Mouse (Mus musculus): ENCODE data around the gene Gm20834. TPM values are rescaled to one million over a fixed set of nuclear protein-coding genes. Genes with fewer than 3 reads are reported as not detected.
"Not testable (repeated sequence)": the region's sequence is repeated elsewhere in the genome, so short reads cannot be mapped to it uniquely, and the experiment has no call there.

The Gm20834 gene
- polyA plus RNA-seq (2015; fragmentation: Nextera tagmentation; extraction: Ambion mirVana): not detected in 2 replicates

GRCm38 (mm10) chrY:10324489-10324888, at the start of gene Gm20834:
TSS of gene Gm20834 (minus strand) at chrY:10324589.
- H3K4me3 ChIP-seq; H3K9ac ChIP-seq (replicated peaks); H3K4me2 ChIP-seq (replicated peaks); ATAC-seq (replicated peaks); H3K4me1 ChIP-seq; H3K27ac ChIP-seq (replicated peaks); H3K9me3 ChIP-seq; H3K27me3 ChIP-seq; H3K36me3 ChIP-seq: not testable (repeated sequence)
- WGBS: 62% methylated on average over 4 of the region's 4 CpGs

Other genes starting within 250 kb of the Gm20834 start
- not detected in 2 replicates for gene Gm21310, start 177.4 kb downstream of the Gm20834 start, polyA plus RNA-seq (2015; fragmentation: Nextera tagmentation; extraction: Ambion mirVana)
- not detected in 2 replicates for gene Gm28510, start 88.1 kb upstream of the Gm20834 start, polyA plus RNA-seq (2015; fragmentation: Nextera tagmentation; extraction: Ambion mirVana)
- not detected in 2 replicates for gene Gm20737, start 211.5 kb upstream of the Gm20834 start, polyA plus RNA-seq (2015; fragmentation: Nextera tagmentation; extraction: Ambion mirVana)
- not detected in 2 replicates for gene Gm21775, start 228.9 kb upstream of the Gm20834 start, polyA plus RNA-seq (2015; fragmentation: Nextera tagmentation; extraction: Ambion mirVana)

All from forebrain, embryonic 15.5 days (tissue).